Mouse (Mus musculus) adrenal gland, adult 8-10 months (tissue): ENCODE results near the gene Cntf. TPM values are rescaled to one million over a fixed set of nuclear protein-coding genes. Genes with fewer than 3 reads are reported as not detected.
"Not testable (repeated sequence)": the region's sequence is repeated elsewhere in the genome, so short reads cannot be mapped to it uniquely, and the experiment has no call there.

Source experiments
- DNase-seq: peaks from one replicate; pipeline ENCODE4 v3.0.0; 2022
- total RNA-seq, 4 experiments: library from RNA; stranded (reverse); gene quantifications; 2 replicates each; pipeline ENCODE4 v1.2.4; 2022

Cntf gene
- total RNA-seq, 4 experiments from 2014 or later: 1.1 to 3.6 (median 2.3) TPM

DNA sequence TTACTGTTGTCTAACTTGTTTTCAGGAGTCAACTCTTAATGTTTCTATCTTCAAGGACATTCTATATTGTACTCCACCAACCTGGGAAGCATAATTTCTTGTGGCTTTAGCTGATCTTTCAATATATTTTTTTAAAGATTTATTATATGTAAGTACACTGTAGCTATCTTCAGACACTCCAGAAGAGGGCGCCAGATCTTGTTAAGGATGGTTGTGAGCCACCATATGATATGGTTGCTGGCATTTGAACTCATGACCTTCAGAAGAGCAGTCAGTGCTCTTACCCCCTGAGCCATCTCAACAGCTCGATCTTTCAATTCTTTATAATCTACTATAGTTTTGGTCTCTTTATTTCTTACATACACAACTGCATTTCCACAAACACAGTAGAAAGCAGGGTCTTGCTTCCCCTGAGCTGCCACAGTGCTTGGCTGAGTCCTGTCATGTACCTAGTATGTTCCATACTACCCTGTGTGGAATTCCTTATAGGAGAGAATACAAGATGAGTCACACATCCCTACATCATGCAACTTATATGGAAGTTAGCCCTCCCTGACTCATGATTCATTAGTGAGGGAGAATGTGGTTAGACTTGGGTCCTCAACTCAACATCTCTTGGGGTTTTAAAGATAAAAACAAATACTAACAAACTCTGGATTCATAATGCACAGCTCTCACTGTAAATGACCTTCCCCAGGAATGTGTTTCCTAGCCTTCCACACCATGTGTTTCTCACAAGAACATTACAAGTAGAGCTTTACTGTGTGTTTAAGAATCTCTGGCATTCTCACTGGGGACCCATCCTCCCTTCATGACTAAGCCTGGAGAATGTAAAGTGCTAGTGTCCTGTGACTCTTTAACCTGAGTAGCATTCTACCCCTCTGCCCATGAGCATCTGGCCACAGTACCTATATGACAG is 3.0 kb downstream of the Cntf start:
- DNase-seq: no peak

GRCm38 (mm10) chr19:12759656-12760055 is 5.8 kb downstream of the Cntf start:
- DNase-seq: peak; percentile 41

- no peak for DNase-seq
Observed at GRCm38 (mm10) chr19:12758936-12759478, 6.4 kb downstream of the Cntf start.

GRCm38 (mm10) chr19:12756286-12756685 is 9.1 kb downstream of the Cntf start:
- DNase-seq: no peak

DNA sequence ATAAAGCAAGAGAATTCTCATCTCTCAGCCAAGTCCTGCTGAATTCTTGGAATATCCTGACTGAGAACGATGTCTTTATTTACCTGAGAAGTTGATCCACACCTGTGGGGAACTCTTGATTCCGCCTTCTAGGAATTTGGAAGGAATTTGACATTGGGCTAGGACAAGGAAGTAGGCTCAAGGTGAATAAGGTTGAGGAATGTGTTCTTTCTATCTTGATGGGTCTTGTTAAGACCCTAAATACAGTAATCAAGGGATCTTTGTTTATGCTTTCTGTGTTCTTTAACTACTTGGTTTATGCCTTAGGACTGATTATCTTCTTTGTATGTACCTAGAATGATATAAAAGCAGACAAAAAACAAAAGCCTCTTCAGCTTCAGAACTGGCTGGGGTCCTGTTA is 33.5 kb downstream of the Cntf start:
- no peak for DNase-seq

GRCm38 (mm10) chr19:12731036-12731435 is 34.4 kb downstream of the Cntf start:
- no peak for DNase-seq

- DNase-seq: peak; percentile 8
Observed at GRCm38 (mm10) chr19:12725851-12726250, 39.6 kb downstream of the Cntf start.

GRCm38 (mm10) chr19:12722308-12722707 is 43.1 kb downstream of the Cntf start:
- peak; percentile 20 for DNase-seq

- not testable (repeated sequence) for DNase-seq
Observed at GRCm38 (mm10) chr19:12721596-12721995, 43.8 kb downstream of the Cntf start.

GRCm38 (mm10) chr19:12720919-12721318 is 44.5 kb downstream of the Cntf start:
- DNase-seq: not testable (repeated sequence)

DNA sequence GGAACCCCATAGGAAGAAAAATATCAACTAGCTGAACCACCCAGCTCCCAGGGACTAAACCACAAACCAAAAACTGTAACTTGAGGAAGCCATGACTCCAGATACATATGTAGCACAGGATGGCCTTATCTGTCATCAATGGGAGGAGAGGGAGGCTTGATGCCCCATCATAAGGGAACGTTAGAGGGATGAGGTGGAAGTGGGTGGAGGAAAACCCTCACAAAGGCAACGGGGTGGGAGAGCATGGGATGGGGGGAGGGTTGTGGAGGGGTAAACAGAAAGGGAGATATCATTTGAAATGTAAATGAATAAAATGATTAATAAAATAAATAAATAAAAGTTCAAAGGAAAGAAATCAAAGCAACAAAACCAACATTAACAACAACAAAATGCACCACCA is 45.0 kb downstream of the Cntf start:
- DNase-seq: no peak

GRCm38 (mm10) chr19:12719189-12719588 is 46.2 kb downstream of the Cntf start:
- DNase-seq: no peak

Other genes starting within 250 kb of the Cntf start
- 1 to 10 TPM; 2.2 to 5.5 (median 4.6) TPM for gene Fam111a, start 219.9 kb downstream of the Cntf start, total RNA-seq
- under 1 TPM in 1 of 4 experiments, not detected in 3; 0.16 TPM for gene Gm4952, start 165.7 kb downstream of the Cntf start, total RNA-seq
- gene Glyat, start 132.3 kb downstream of the Cntf start, total RNA-seq: not detected
- gene Olfr1442, start 95.2 kb downstream of the Cntf start, total RNA-seq: not detected
- gene Olfr1443, start 87.5 kb downstream of the Cntf start, total RNA-seq: not detected
- under 1 TPM in 1 of 4 experiments, not detected in 3; 0.35 TPM for gene Keg1, start 69.8 kb downstream of the Cntf start, total RNA-seq
- gene Zfp91, start 30.5 kb upstream of the Cntf start, total RNA-seq: 10 to 100 TPM; 70.3 to 80.8 (median 71.4) TPM
- 1 to 10 TPM; 2.1 to 5.8 (median 3.9) TPM for gene Lpxn, start 30.6 kb upstream of the Cntf start, total RNA-seq
- not detected for gene Gm5244, start 81.0 kb upstream of the Cntf start, total RNA-seq
- gene Olfr1444, start 91.7 kb upstream of the Cntf start, total RNA-seq: not detected
- gene Olfr1445, start 118.2 kb upstream of the Cntf start, total RNA-seq: not detected
- not detected for gene Olfr1446, start 127.9 kb upstream of the Cntf start, total RNA-seq
- not detected for gene Olfr1447, start 138.1 kb upstream of the Cntf start, total RNA-seq
- not detected for gene Olfr1448, start 158.8 kb upstream of the Cntf start, total RNA-seq
- gene Olfr1449, start 165.2 kb upstream of the Cntf start, total RNA-seq: not detected
- gene Olfr1450, start 184.6 kb upstream of the Cntf start, total RNA-seq: not detected
- gene Olfr1451, start 229.4 kb upstream of the Cntf start, total RNA-seq: not detected